Comparison of ENCODE assay signal across 8 mouse cellular contexts in genomic region chr8:123202288-123202687, GRCm38 (mm10). TPM values are rescaled to one million over a fixed set of nuclear protein-coding genes. Genes with fewer than 3 reads are reported as not detected.
DNase-seq lines count a peak whose midpoint lies in the region; ATAC-seq and TF ChIP-seq lines count a peak whose summit lies in the region.

No protein-coding gene starts in this region.

- H3K4me2 ChIP-seq in kidney, embryonic 14.5 days (replicated peaks; ENCODE audit: low read depth, low read length), result no peak overlapping the region
- H3K4me2 ChIP-seq in lung, embryonic 14.5 days, result no peak overlapping the region

- peak; percentile 26; the same call in 1 of the 2 replicates for ATAC-seq in kidney, embryonic 14.5 days (ENCODE audit: low FRiP score, low TSS enrichment)
- ATAC-seq in lung, embryonic 14.5 days (ENCODE audit: insufficient read depth), result no peak

- no peaks in the 10 kb centered on the region for H3K4me1 ChIP-seq in kidney, embryonic 14.5 days (ENCODE audit: control insufficient read depth, insufficient read depth, low read length)
- H3K4me1 ChIP-seq in lung, embryonic 14.5 days (ENCODE audit: insufficient read depth), result 0 out of 2 replicates have a peak, but pooled peaks cover 4% of the 10 kb centered on the region

- H3K9ac ChIP-seq in kidney, embryonic 14.5 days (ENCODE audit: low read depth, low read length), result no peak overlapping the region
- H3K9ac ChIP-seq in lung, embryonic 14.5 days, result no peak overlapping the region

- no peak overlapping the region for H3K4me3 ChIP-seq in kidney, embryonic 14.5 days (ENCODE audit: low read length)
- no peak overlapping the region for H3K4me3 ChIP-seq in lung, embryonic 14.5 days (ENCODE audit: low read depth, low read length)

- H3K9me3 ChIP-seq in kidney, embryonic 14.5 days (ENCODE audit: control insufficient read depth, low read length), result no peaks in the 10 kb centered on the region
- H3K9me3 ChIP-seq in lung, embryonic 14.5 days (ENCODE audit: low read depth, low read length), result no peaks in the 10 kb centered on the region

- no peaks in the 10 kb centered on the region for H3K27me3 ChIP-seq in kidney, embryonic 14.5 days (ENCODE audit: control insufficient read depth, insufficient read depth, low read length)
- no peaks in the 10 kb centered on the region for H3K27me3 ChIP-seq in lung, embryonic 14.5 days (ENCODE audit: insufficient read depth, low read length)

- TF ChIP-seq CTCF in lung, embryonic 14.5 days (IDR thresholded peaks at IDR 0.05; ENCODE audit: low read depth), result peak; percentile 97

- peaks cover 24% of the 10 kb centered on the region for H3K36me3 ChIP-seq in kidney, embryonic 14.5 days (ENCODE audit: control insufficient read depth, insufficient read depth, low read length)
- H3K36me3 ChIP-seq in lung, embryonic 14.5 days (ENCODE audit: insufficient read depth), result peaks cover 18% of the 10 kb centered on the region

- peak; percentile 81 for DNase-seq in CD4-positive, CD25-positive, alpha-beta regulatory T cell, adult 2 months (ENCODE audit: low read depth, low spot score)
- peak; percentile 57 for DNase-seq in T-cell, adult 2 months (ENCODE audit: low spot score)
- DNase-seq in cerebellum, postnatal 14 days, result peak; percentile 88 to 91
- peak; percentile 79 for DNase-seq in gastrocnemius, postnatal 10 days
- peak; percentile 93 for DNase-seq in lung, embryonic 14.5 days
- peak; percentile 46 for DNase-seq in ovary, postnatal 36 days (ENCODE audit: low spot score)
- peak; percentile 66 for DNase-seq in thymus, postnatal 25 days

- 23% methylated on average over 5 of the region's 5 CpGs for whole genome bisulfite sequencing in kidney, embryonic 14.5 days
- WGBS in lung, embryonic 14.5 days, result 25% methylated on average over 5 of the region's 5 CpGs

- no peak overlapping the region for H3K27ac ChIP-seq in kidney, embryonic 14.5 days (ENCODE audit: low read depth, low read length)
- no peak overlapping the region for H3K27ac ChIP-seq in lung, embryonic 14.5 days (ENCODE audit: low read depth)

RNA-seq across cellular contexts. Expression of gene Chmp1a, which starts 10.3 kb away (rescaled TPM):
- 10 to 100 TPM; 41.0 to 48.2 TPM for total RNA-seq in gastrocnemius, postnatal 10 days (2021)
- 78.5 and 85.2 TPM in 2 replicates for polyA plus RNA-seq in kidney, embryonic 14.5 days (2014; fragmentation: Nextera tagmentation; extraction: Ambion mirVana)
- 102 and 108 TPM in 2 replicates for polyA plus RNA-seq in lung, embryonic 14.5 days (2014; fragmentation: Nextera tagmentation; extraction: Ambion mirVana)

RNA-seq across cellular contexts. Expression of gene Spata33, which starts 10.3 kb away (rescaled TPM):
- total RNA-seq in gastrocnemius, postnatal 10 days (2021), result 1 to 10 TPM; 1.2 to 2.4 TPM
- polyA plus RNA-seq in kidney, embryonic 14.5 days (2014; fragmentation: Nextera tagmentation; extraction: Ambion mirVana), result 5.1 and 5.8 TPM in 2 replicates
- polyA plus RNA-seq in lung, embryonic 14.5 days (2014; fragmentation: Nextera tagmentation; extraction: Ambion mirVana), result 3.1 and 4.8 TPM in 2 replicates

RNA-seq across cellular contexts. Expression of gene Dpep1, which starts 16.2 kb away (rescaled TPM):
- total RNA-seq in gastrocnemius, postnatal 10 days (2021), result 1 to 10 TPM; 5.1 to 6.6 TPM
- polyA plus RNA-seq in kidney, embryonic 14.5 days (2014; fragmentation: Nextera tagmentation; extraction: Ambion mirVana), result 0.61 and 0.99 TPM in 2 replicates
- polyA plus RNA-seq in lung, embryonic 14.5 days (2014; fragmentation: Nextera tagmentation; extraction: Ambion mirVana), result 1.0 and 1.1 TPM in 2 replicates

RNA-seq across cellular contexts. Expression of gene Cdk10, which starts 22.4 kb away (rescaled TPM):
- total RNA-seq in gastrocnemius, postnatal 10 days (2021), result 10 to 100 TPM; 14.2 to 18.7 TPM
- 33.5 and 36.4 TPM in 2 replicates for polyA plus RNA-seq in kidney, embryonic 14.5 days (2014; fragmentation: Nextera tagmentation; extraction: Ambion mirVana)
- polyA plus RNA-seq in lung, embryonic 14.5 days (2014; fragmentation: Nextera tagmentation; extraction: Ambion mirVana), result 33.2 and 36.3 TPM in 2 replicates

RNA-seq across cellular contexts. Expression of gene Spata2l, which starts 33.7 kb away (rescaled TPM):
- total RNA-seq in gastrocnemius, postnatal 10 days (2021), result 1 to 10 TPM; 1.2 to 1.5 TPM
- polyA plus RNA-seq in kidney, embryonic 14.5 days (2014; fragmentation: Nextera tagmentation; extraction: Ambion mirVana), result 2.2 and 3.2 TPM in 2 replicates
- polyA plus RNA-seq in lung, embryonic 14.5 days (2014; fragmentation: Nextera tagmentation; extraction: Ambion mirVana), result 2.3 and 4.1 TPM in 2 replicates
